ENCODE assay signal across 8 mouse cellular contexts in genomic region chr7:102440822-102441656, GRCm38 (mm10). TPM values are rescaled to one million over a fixed set of nuclear protein-coding genes. Genes with fewer than 3 reads are reported as not detected.
DNase-seq lines count a peak whose midpoint lies in the region; ATAC-seq and TF ChIP-seq lines count a peak whose summit lies in the region.
"Had no signal": no experiment of that assay in that cellular context is flagged by ENCODE, and none has a peak within 500 bp of the region (broad histone marks: within the 10 kb centered on the region; RNA-seq: fewer than 3 reads in every experiment).

No protein-coding gene starts in this region.

- ATAC-seq in lung, embryonic 14.5 days (ENCODE audit: insufficient read depth) = no peak; the same call in 1 of the 2 replicates
- peak; percentile 3; the same call in 1 of the 2 replicates for ATAC-seq in embryonic facial prominence, embryonic 12.5 days (ENCODE audit: insufficient number of reproducible peaks, insufficient read depth, low FRiP score, low TSS enrichment)
- ATAC-seq in intestine, embryonic 15.5 days = peak; percentile 6; the same call in 1 of the 2 replicates
- ATAC-seq in neural tube, embryonic 14.5 days (ENCODE audit: low read depth) = peak; percentile 23

- WGBS in lung, embryonic 14.5 days = 52% methylated on average over 15 of the region's 15 CpGs
- 56% methylated on average over 15 of the region's 15 CpGs for WGBS in embryonic facial prominence, embryonic 12.5 days
- WGBS in intestine, embryonic 15.5 days = 53% methylated on average over 15 of the region's 15 CpGs
- 56% methylated on average over 15 of the region's 15 CpGs for WGBS in neural tube, embryonic 14.5 days

- no peak for DNase-seq in lung, embryonic 14.5 days
- DNase-seq in lung, postnatal 14 days = no peak
- no peak for DNase-seq in thymus, postnatal 4 days
- DNase-seq in layer of hippocampus, adult 9-10 months (ENCODE audit: low spot score) = no peak

- H3K27me3 ChIP-seq in lung, embryonic 14.5 days (ENCODE audit: insufficient read depth, low read length) = no peaks in the 10 kb centered on the region
- no peaks in the 10 kb centered on the region for H3K27me3 ChIP-seq in embryonic facial prominence, embryonic 12.5 days
- H3K27me3 ChIP-seq in intestine, embryonic 15.5 days (replicated peaks) = no peaks in the 10 kb centered on the region
- no peaks in the 10 kb centered on the region for H3K27me3 ChIP-seq in neural tube, embryonic 14.5 days (ENCODE audit: control insufficient read depth, insufficient read depth, low read length)

- H3K36me3 ChIP-seq in lung, embryonic 14.5 days (ENCODE audit: insufficient read depth) = peaks cover 20% of the 10 kb centered on the region
- H3K36me3 ChIP-seq in embryonic facial prominence, embryonic 12.5 days = peaks cover 11% of the 10 kb centered on the region
- peaks cover 4% of the 10 kb centered on the region; the same call in 1 of the 2 replicates for H3K36me3 ChIP-seq in intestine, embryonic 15.5 days
- peaks cover 4% of the 10 kb centered on the region; the same call in 1 of the 2 replicates for H3K36me3 ChIP-seq in neural tube, embryonic 14.5 days (ENCODE audit: control insufficient read depth, insufficient read depth, low read length)

- H3K4me2 ChIP-seq in lung, embryonic 14.5 days = peak overlapping the region; percentile 47
- 0 out of 2 replicates have a peak overlapping the region, but pooled peaks have one; percentile 62 for H3K4me2 ChIP-seq in embryonic facial prominence, embryonic 12.5 days (replicated peaks)
- H3K4me2 ChIP-seq in intestine, embryonic 15.5 days (replicated peaks) = peak overlapping the region; percentile 59
- peak overlapping the region; percentile 30; the same call in 1 of the 2 replicates for H3K4me2 ChIP-seq in neural tube, embryonic 14.5 days (ENCODE audit: low read depth, low read length)

- no peaks in the 10 kb centered on the region for H3K9me3 ChIP-seq in lung, embryonic 14.5 days (ENCODE audit: low read depth, low read length)
- H3K9me3 ChIP-seq in embryonic facial prominence, embryonic 12.5 days = no peaks in the 10 kb centered on the region
- no peaks in the 10 kb centered on the region for H3K9me3 ChIP-seq in intestine, embryonic 15.5 days
- no peaks in the 10 kb centered on the region for H3K9me3 ChIP-seq in neural tube, embryonic 14.5 days (ENCODE audit: control insufficient read depth, low read length)

- TF ChIP-seq CTCF in lung, embryonic 14.5 days (IDR thresholded peaks at IDR 0.05; ENCODE audit: low read depth) = no peak

- peaks cover 8% of the 10 kb centered on the region for H3K4me1 ChIP-seq in lung, embryonic 14.5 days (ENCODE audit: insufficient read depth)
- peaks cover 12% of the 10 kb centered on the region for H3K4me1 ChIP-seq in embryonic facial prominence, embryonic 12.5 days
- H3K4me1 ChIP-seq in intestine, embryonic 15.5 days (replicated peaks) = 0 out of 2 replicates have a peak, but pooled peaks cover 11% of the 10 kb centered on the region
- 0 out of 2 replicates have a peak, but pooled peaks cover 5% of the 10 kb centered on the region for H3K4me1 ChIP-seq in neural tube, embryonic 14.5 days (ENCODE audit: control insufficient read depth, insufficient read depth, low read length)

- no peak overlapping the region for H3K9ac ChIP-seq in lung, embryonic 14.5 days
- H3K9ac ChIP-seq in embryonic facial prominence, embryonic 12.5 days = no peak overlapping the region
- H3K9ac ChIP-seq in intestine, embryonic 15.5 days = no peak overlapping the region
- no peak overlapping the region for H3K9ac ChIP-seq in neural tube, embryonic 14.5 days (replicated peaks; ENCODE audit: low read depth, low read length)

- no peak overlapping the region; the same call in 1 of the 2 replicates for H3K27ac ChIP-seq in lung, embryonic 14.5 days (ENCODE audit: low read depth)
- no peak overlapping the region for H3K27ac ChIP-seq in embryonic facial prominence, embryonic 12.5 days
- H3K27ac ChIP-seq in intestine, embryonic 15.5 days = 0 out of 2 replicates have a peak overlapping the region, but pooled peaks have one; percentile 36
- peak overlapping the region; percentile 25; the same call in 1 of the 2 replicates for H3K27ac ChIP-seq in neural tube, embryonic 14.5 days (ENCODE audit: low read depth, low read length)

- peak overlapping the region; percentile 78 for H3K4me3 ChIP-seq in lung, embryonic 14.5 days (ENCODE audit: low read depth, low read length)
- H3K4me3 ChIP-seq in embryonic facial prominence, embryonic 12.5 days = peak overlapping the region; percentile 86
- peak overlapping the region; percentile 79 for H3K4me3 ChIP-seq in intestine, embryonic 15.5 days (replicated peaks)
- peak overlapping the region; percentile 55 for H3K4me3 ChIP-seq in neural tube, embryonic 14.5 days (ENCODE audit: low read depth, low read length)

RNA-seq across cellular contexts. Expression of gene Rrm1, which starts 0.5 kb away (rescaled TPM):
- 200 and 220 TPM in 2 replicates for polyA plus RNA-seq in lung, embryonic 14.5 days (2014; fragmentation: Nextera tagmentation; extraction: Ambion mirVana)
- polyA plus RNA-seq in embryonic facial prominence, embryonic 12.5 days (2016; fragmentation: Nextera tagmentation; extraction: Ambion mirVana) = 173 and 174 TPM in 2 replicates
- 127 and 138 TPM in 2 replicates for polyA plus RNA-seq in intestine, embryonic 15.5 days (2015; fragmentation: Nextera tagmentation; extraction: Ambion mirVana)
- polyA plus RNA-seq in neural tube, embryonic 14.5 days (2014; fragmentation: Nextera tagmentation; extraction: Ambion mirVana) = 35.3 and 37.6 TPM in 2 replicates

RNA-seq across cellular contexts. Expression of gene Olfr543, which starts 40.4 kb away (rescaled TPM):
- 0.37 and 0.45 TPM in 2 replicates for polyA plus RNA-seq in lung, embryonic 14.5 days (2014; fragmentation: Nextera tagmentation; extraction: Ambion mirVana)
- polyA plus RNA-seq in embryonic facial prominence, embryonic 12.5 days (2016; fragmentation: Nextera tagmentation; extraction: Ambion mirVana) = 0.33 and 0.80 TPM in 2 replicates
- 0.13 and 0.19 TPM in 2 replicates for polyA plus RNA-seq in intestine, embryonic 15.5 days (2015; fragmentation: Nextera tagmentation; extraction: Ambion mirVana)
- 0.80 and 1.3 TPM in 2 replicates for polyA plus RNA-seq in neural tube, embryonic 14.5 days (2014; fragmentation: Nextera tagmentation; extraction: Ambion mirVana)

RNA-seq across cellular contexts. Expression of gene Olfr544, which starts 47.1 kb away (rescaled TPM):
- polyA plus RNA-seq in lung, embryonic 14.5 days (2014; fragmentation: Nextera tagmentation; extraction: Ambion mirVana) = 0.11 TPM in 2 replicates
- polyA plus RNA-seq in embryonic facial prominence, embryonic 12.5 days (2016; fragmentation: Nextera tagmentation; extraction: Ambion mirVana) = 0.10 and 0.13 TPM in 2 replicates
- 0.06 TPM in 1 of 2 replicates, not detected in the other for polyA plus RNA-seq in intestine, embryonic 15.5 days (2015; fragmentation: Nextera tagmentation; extraction: Ambion mirVana)
- polyA plus RNA-seq in neural tube, embryonic 14.5 days (2014; fragmentation: Nextera tagmentation; extraction: Ambion mirVana) = 0.12 and 0.21 TPM in 2 replicates
- polyA plus RNA-seq: thymus, postnatal 0 days had no signal

RNA-seq across cellular contexts. Expression of gene Olfr545, which starts 58.3 kb away (rescaled TPM):
- not detected in 2 replicates for polyA plus RNA-seq in lung, embryonic 14.5 days (2014; fragmentation: Nextera tagmentation; extraction: Ambion mirVana)
- 0.13 and 0.14 TPM in 2 replicates for polyA plus RNA-seq in embryonic facial prominence, embryonic 12.5 days (2016; fragmentation: Nextera tagmentation; extraction: Ambion mirVana)
- 0.05 TPM in 1 of 2 replicates, not detected in the other for polyA plus RNA-seq in intestine, embryonic 15.5 days (2015; fragmentation: Nextera tagmentation; extraction: Ambion mirVana)
- polyA plus RNA-seq in neural tube, embryonic 14.5 days (2014; fragmentation: Nextera tagmentation; extraction: Ambion mirVana) = 0.19 and 0.37 TPM in 2 replicates
- polyA plus RNA-seq: thymus, postnatal 0 days had no signal

Comparison
In these comparisons a context has a peak if more than half of its experiments do, and no peak if none do; other contexts are left out.
1. H3K27ac ChIP-seq: peak in intestine, embryonic 15.5 days (single experiment) and neural tube, embryonic 14.5 days (single experiment); none in lung, embryonic 14.5 days (single experiment) and embryonic facial prominence, embryonic 12.5 days (single experiment).
2. Peak in every context shown above with its lines, with median percentiles within 50 percentile points of each other: H3K4me2 ChIP-seq and H3K4me3 ChIP-seq.